Mouse (Mus musculus) CD8-positive naive resting alpha-beta T cell, adult 2 months (primary cell): ENCODE data around the gene Vps35l.

Experiments
- DNase-seq, 2 experiments: peaks; one replicate each; pipeline ENCODE4 v3.0.0; 2022; ENCODE audit warnings: low read depth in 2 of 2, low spot score in 2 of 2

Vps35l gene

GRCm38 (mm10) chr7:118858640-118859039 is 118.6 kb downstream of the Vps35l start:
- no peak for DNase-seq

DNA sequence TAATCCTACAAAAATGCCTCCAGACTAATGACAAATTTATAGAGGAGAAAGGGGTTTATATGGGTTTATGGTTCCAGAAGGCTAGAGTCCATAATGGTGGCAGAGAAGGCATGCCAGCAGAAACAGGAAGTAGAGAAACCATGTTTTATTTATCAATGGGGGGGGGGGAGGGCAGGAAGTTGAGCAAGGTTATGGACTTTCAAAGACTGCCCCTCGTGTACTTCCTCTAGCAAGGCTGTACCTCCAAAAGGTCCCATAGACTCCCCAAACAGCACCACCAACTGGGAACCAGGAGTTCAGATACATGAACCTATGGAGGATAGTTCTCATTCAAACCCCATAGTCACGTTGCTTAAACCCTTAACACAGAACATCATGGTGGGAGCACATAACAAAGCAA is 125.3 kb downstream of the Vps35l start:
- no peak for DNase-seq

DNA sequence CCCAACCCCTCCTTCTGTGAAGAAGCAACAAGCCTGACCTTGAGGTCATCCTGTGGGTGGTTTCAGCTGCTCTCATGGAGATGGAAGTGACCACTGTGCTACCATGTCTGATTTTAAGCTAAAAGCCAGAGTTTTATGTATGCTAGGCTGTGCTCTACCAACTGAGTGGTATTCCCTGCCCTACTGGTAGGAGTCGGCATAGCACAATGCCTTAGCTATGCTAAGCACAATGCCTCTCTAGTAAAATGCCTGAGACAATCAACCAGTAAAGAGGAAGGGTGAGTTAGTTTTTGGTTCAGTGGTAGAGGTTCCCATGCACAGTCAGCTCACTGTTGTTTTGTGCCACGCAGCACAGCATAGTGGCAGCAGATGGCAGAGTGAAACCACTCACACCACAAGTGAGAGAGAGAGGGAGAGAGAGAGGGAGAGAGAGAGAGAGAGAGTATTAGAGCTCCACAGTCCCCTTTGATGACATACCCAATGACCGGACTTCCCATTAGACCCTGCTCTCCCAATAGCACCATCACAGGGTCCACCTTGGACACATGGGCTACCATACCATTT is 139.5 kb downstream of the Vps35l start:
- DNase-seq: no peak

DNA sequence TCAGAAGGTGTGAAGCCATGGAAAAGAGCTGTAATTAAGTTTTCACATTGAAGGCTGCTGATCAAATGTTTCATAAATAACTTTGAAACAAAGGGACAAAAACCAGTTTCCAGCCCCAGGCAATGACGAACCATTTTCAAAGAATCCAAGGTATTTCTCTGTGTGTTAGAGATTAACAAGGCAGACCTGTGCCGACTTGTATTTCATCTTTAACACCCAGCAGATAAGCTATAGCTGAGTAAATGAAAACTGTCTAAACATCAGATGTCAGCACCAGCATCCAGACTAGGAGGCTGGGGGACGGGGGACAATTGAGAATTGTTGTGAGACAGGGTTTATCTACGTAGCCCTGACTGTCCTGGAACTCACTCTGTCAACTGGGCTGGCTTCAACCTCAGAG is 143.9 kb downstream of the Vps35l start:
- no peak for DNase-seq

DNA sequence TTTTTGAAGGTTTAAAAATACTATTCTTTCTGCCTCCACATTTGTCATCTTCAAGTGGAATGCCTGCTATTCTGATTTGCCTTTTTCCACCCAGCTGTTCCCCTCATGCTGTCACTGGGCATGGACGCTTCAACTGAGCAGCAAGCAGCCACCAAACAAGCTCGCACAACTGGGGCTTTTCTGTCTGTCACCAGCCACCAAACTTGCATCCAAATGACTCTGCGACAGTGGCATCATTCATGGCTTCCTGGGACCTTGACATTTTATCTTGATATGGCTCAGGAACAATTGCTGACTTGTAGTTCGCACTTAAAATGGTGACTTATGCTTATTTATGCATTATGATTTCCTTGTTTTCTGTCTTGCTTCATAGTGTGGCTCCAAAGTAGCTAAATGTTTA is 144.9 kb downstream of the Vps35l start:
- DNase-seq: no peak

DNA sequence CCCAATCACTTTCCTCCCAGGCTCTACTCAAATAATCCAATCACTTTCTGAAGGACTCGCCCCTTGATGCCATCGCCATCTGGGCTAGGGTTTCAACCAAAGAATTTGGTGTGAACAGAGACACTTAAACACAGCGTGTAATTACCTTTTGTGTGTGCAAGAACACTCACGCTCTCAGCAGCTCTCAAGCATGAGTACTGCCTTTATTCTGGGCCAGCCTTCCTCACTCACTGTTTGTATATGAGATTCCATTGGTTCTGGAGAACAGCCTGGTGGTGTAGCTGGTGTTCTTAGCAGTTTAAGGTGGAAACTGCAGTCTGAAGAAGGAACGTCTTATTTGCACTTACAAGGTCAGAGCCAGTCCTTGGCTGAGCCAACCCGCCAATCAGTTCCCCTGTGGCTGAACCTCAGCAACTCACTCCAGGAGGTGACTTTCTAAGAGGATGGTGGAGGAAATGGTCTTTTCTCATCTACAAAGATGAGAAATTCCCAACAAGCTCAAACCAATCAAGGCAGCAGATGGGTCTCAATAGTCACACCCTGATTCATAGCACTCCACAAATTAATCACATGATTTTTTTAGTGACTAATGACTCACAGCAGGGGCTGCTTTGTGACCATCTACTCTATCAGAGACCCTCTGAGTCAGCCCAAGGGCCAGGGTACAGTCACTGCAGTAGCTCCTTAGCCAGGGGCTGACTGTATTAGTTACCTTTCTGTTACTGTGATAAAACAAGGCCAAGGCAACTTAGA is 147.5 kb downstream of the Vps35l start:
- no peak for DNase-seq

- no peak for DNase-seq
Measured at GRCm38 (mm10) chr7:118889046-118889680, 149.1 kb downstream of the Vps35l start.
